8 mouse cellular contexts compared by ENCODE assay signal in the genomic region with DNA sequence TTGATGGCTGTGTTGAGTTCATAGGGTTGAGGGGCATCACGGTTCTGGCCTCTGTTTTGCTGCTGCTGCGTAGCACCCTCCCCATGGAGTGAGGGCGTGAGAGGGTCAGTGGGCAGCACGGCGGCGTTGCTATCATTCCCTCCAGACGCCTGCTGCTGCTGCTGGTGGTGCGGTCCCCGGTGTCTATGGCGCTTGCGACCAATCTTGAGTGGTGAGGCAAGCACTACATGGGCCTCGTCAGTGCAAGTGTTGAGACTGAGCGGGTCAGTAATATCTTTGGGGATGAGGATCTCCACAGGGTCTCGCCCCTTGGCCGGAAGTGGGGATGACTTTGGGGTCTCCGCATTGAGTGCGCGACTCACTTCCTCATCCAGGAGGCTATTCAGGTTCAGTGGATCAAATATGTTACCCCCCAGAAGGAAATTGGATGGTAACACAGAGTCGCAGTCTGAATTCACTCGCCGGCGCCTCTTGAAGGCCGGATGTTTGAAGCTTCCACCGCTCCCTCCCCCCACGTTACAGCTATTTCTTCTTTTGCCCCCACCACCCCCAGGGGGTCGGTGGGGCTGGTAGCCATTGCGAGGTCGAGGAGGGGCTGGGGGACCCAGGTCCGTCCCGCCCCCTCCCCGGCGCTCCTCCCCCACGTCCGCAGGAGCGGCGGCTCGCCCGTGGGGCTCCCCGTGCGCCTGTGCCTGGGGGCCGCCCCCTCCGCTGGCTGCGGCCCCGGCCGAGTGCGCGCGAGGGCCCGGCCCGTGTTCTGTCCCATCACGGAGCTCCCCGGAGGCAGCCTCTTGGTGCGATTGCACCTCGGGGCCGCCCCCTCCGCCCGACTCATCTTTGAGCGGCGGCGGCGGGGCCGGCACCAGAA. TPM values are rescaled to one million over a fixed set of nuclear protein-coding genes. Genes with fewer than 3 reads are reported as not detected.
A peak's percentile ranks its signal among the peaks of the same experiment; 100 is the strongest.
DNase-seq lines count a peak whose midpoint lies in the region; ATAC-seq and TF ChIP-seq lines count a peak whose summit lies in the region.

No protein-coding gene starts in this region.

- peak overlapping the region; percentile 93 for H3K4me3 ChIP-seq in lung, adult 2 months (replicated peaks; ENCODE audit: extremely low read depth, low read depth, low read length)
- peak overlapping the region; percentile 96 for H3K4me3 ChIP-seq in forebrain, embryonic 10.5 days
- H3K4me3 ChIP-seq in hindbrain, embryonic 14.5 days (replicated peaks; ENCODE audit: low read length), result peak overlapping the region; percentile 71
- peak overlapping the region; percentile 92 for H3K4me3 ChIP-seq in liver, embryonic 11.5 days (ENCODE audit: low read depth, low read length)

- H3K9me3 ChIP-seq in forebrain, embryonic 10.5 days, result peaks cover 6% of the 10 kb centered on the region
- H3K9me3 ChIP-seq in hindbrain, embryonic 14.5 days (ENCODE audit: control insufficient read depth, low read length), result no peaks in the 10 kb centered on the region
- H3K9me3 ChIP-seq in liver, embryonic 11.5 days (ENCODE audit: control insufficient read depth, low read length), result no peaks in the 10 kb centered on the region

- H3K27me3 ChIP-seq in forebrain, embryonic 10.5 days (ENCODE audit: poor library complexity, severe bottlenecking), result peaks cover 15% of the 10 kb centered on the region
- no peaks in the 10 kb centered on the region for H3K27me3 ChIP-seq in hindbrain, embryonic 14.5 days (ENCODE audit: control insufficient read depth, insufficient read depth, low read length)
- H3K27me3 ChIP-seq in liver, embryonic 11.5 days (replicated peaks; ENCODE audit: control insufficient read depth, insufficient read depth, low read length), result no peaks in the 10 kb centered on the region

- DNase-seq in lung, adult 2 months, result peak; percentile 37
- no peak for DNase-seq in lung, postnatal 14 days
- DNase-seq in ZHBTc4 (ENCODE audit: low read depth, low spot score), result peak; percentile 60
- DNase-seq in forebrain, embryonic 10.5 days (ENCODE audit: extremely low spot score, low spot score), result peak; percentile 40
- peak; percentile 33 for DNase-seq in hindbrain, embryonic 14.5 days (ENCODE audit: low spot score)
- DNase-seq in liver, embryonic 11.5 days (ENCODE audit: low spot score), result peak; percentile 52
- DNase-seq in natural killer cell, adult 2 months (ENCODE audit: low spot score in 2 of 2), result peak; percentile 21 to 45

- H3K4me2 ChIP-seq in hindbrain, embryonic 14.5 days (replicated peaks), result peak overlapping the region; percentile 81
- peak overlapping the region; percentile 98 for H3K4me2 ChIP-seq in liver, embryonic 11.5 days

- peak overlapping the region; percentile 98 for H3K27ac ChIP-seq in forebrain, embryonic 10.5 days
- peak overlapping the region; percentile 97 for H3K27ac ChIP-seq in hindbrain, embryonic 14.5 days
- peak overlapping the region; percentile 99 for H3K27ac ChIP-seq in liver, embryonic 11.5 days (ENCODE audit: low read depth, low read length)

- peak overlapping the region; percentile 86 for H3K9ac ChIP-seq in hindbrain, embryonic 14.5 days
- peak overlapping the region; percentile 97 for H3K9ac ChIP-seq in liver, embryonic 11.5 days (ENCODE audit: low read depth, low read length)

- no peak for TF ChIP-seq POLR2A in lung, adult 2 months (IDR thresholded peaks at IDR 0.05; ENCODE audit: borderline replicate concordance, extremely low read depth, low read depth, low read length)

- 2% methylated on average over 61 of the region's 62 CpGs for WGBS in lung, adult 2 months
- 9% methylated on average over 57 of the region's 62 CpGs for WGBS in forebrain, embryonic 10.5 days
- 3% methylated on average over 62 of the region's 62 CpGs for WGBS in hindbrain, embryonic 14.5 days
- 2% methylated on average over 59 of the region's 62 CpGs for WGBS in liver, embryonic 11.5 days

- 0 out of 2 replicates have a peak, but pooled peaks have one; percentile 2 for ATAC-seq in hindbrain, embryonic 14.5 days (ENCODE audit: low FRiP score)
- ATAC-seq in liver, embryonic 11.5 days (replicated peaks; ENCODE audit: low FRiP score), result peak; percentile 13; the same call in 1 of the 2 replicates
- ATAC-seq in monocyte, adult 5-6 weeks (replicated peaks; ENCODE audit: insufficient number of reproducible peaks, low FRiP score, low TSS enrichment, poor library complexity, severe bottlenecking), result no peak

- peaks cover 49% of the 10 kb centered on the region for H3K36me3 ChIP-seq in forebrain, embryonic 10.5 days (replicated peaks)
- H3K36me3 ChIP-seq in hindbrain, embryonic 14.5 days (replicated peaks; ENCODE audit: control insufficient read depth, insufficient read depth), result peaks cover 40% of the 10 kb centered on the region
- peaks cover 28% of the 10 kb centered on the region for H3K36me3 ChIP-seq in liver, embryonic 11.5 days (ENCODE audit: control insufficient read depth, insufficient read depth, low read length)

- no peak for TF ChIP-seq CTCF in lung, adult 2 months (IDR thresholded peaks at IDR 0.05; ENCODE audit: insufficient read depth, low read length)

- peaks cover 21% of the 10 kb centered on the region for H3K4me1 ChIP-seq in lung, adult 2 months (ENCODE audit: control insufficient read depth, insufficient read depth, low read length)
- H3K4me1 ChIP-seq in forebrain, embryonic 10.5 days, result peaks cover 55% of the 10 kb centered on the region
- H3K4me1 ChIP-seq in hindbrain, embryonic 14.5 days (replicated peaks; ENCODE audit: control insufficient read depth, insufficient read depth, low read length), result peaks cover 26% of the 10 kb centered on the region
- peaks cover 25% of the 10 kb centered on the region for H3K4me1 ChIP-seq in liver, embryonic 11.5 days (replicated peaks; ENCODE audit: control insufficient read depth, insufficient read depth, low read length)

RNA-seq across cellular contexts. Expression of a gene that starts 2.1 kb away (rescaled TPM):
- 43.3 and 44.2 TPM in 2 replicates for polyA plus RNA-seq in lung, adult 2 months (2012; rRNA removed)
- 10.0 and 11.5 TPM in 2 replicates for polyA plus RNA-seq in forebrain, embryonic 10.5 days (2016; fragmentation: Nextera tagmentation; extraction: Ambion mirVana)
- polyA plus RNA-seq in hindbrain, embryonic 14.5 days (2014; fragmentation: Nextera tagmentation; extraction: Ambion mirVana), result 11.0 and 11.7 TPM in 2 replicates
- polyA plus RNA-seq in liver, embryonic 11.5 days (2014; fragmentation: Nextera tagmentation; extraction: Ambion mirVana), result 9.3 and 11.1 TPM in 2 replicates
- 20.7 to 27.6 TPM (median 21.5 TPM) in 3 replicates for total RNA-seq in monocyte, adult 5-6 weeks (2017)

RNA-seq across cellular contexts. Expression of a gene that starts 2.2 kb away (rescaled TPM):
- 0.49 and 0.60 TPM in 2 replicates for polyA plus RNA-seq in lung, adult 2 months (2012; rRNA removed)
- polyA plus RNA-seq in forebrain, embryonic 10.5 days (2016; fragmentation: Nextera tagmentation; extraction: Ambion mirVana), result 12.9 and 14.8 TPM in 2 replicates
- polyA plus RNA-seq in hindbrain, embryonic 14.5 days (2014; fragmentation: Nextera tagmentation; extraction: Ambion mirVana), result 7.9 and 8.3 TPM in 2 replicates
- polyA plus RNA-seq in liver, embryonic 11.5 days (2014; fragmentation: Nextera tagmentation; extraction: Ambion mirVana), result 10.2 and 13.1 TPM in 2 replicates
- 5.5 to 18.4 TPM (median 12.3 TPM) in 3 replicates for total RNA-seq in monocyte, adult 5-6 weeks (2017)

RNA-seq across cellular contexts. Expression of a gene that starts 6.7 kb away (rescaled TPM):
- polyA plus RNA-seq in lung, adult 2 months (2012; rRNA removed), result 32.7 and 46.7 TPM in 2 replicates
- 47.5 and 49.2 TPM in 2 replicates for polyA plus RNA-seq in forebrain, embryonic 10.5 days (2016; fragmentation: Nextera tagmentation; extraction: Ambion mirVana)
- 51.1 and 58.7 TPM in 2 replicates for polyA plus RNA-seq in hindbrain, embryonic 14.5 days (2014; fragmentation: Nextera tagmentation; extraction: Ambion mirVana)
- 49.4 and 55.0 TPM in 2 replicates for polyA plus RNA-seq in liver, embryonic 11.5 days (2014; fragmentation: Nextera tagmentation; extraction: Ambion mirVana)
- total RNA-seq in monocyte, adult 5-6 weeks (2017), result 8.7 to 10.8 TPM (median 9.5 TPM) in 3 replicates

RNA-seq across cellular contexts. Expression of a gene that starts 39.9 kb away (rescaled TPM):
- polyA plus RNA-seq in lung, adult 2 months (2012; rRNA removed), result 103 and 110 TPM in 2 replicates
- 71.0 and 72.0 TPM in 2 replicates for polyA plus RNA-seq in forebrain, embryonic 10.5 days (2016; fragmentation: Nextera tagmentation; extraction: Ambion mirVana)
- 67.6 and 72.8 TPM in 2 replicates for polyA plus RNA-seq in hindbrain, embryonic 14.5 days (2014; fragmentation: Nextera tagmentation; extraction: Ambion mirVana)
- 129 and 134 TPM in 2 replicates for polyA plus RNA-seq in liver, embryonic 11.5 days (2014; fragmentation: Nextera tagmentation; extraction: Ambion mirVana)
- total RNA-seq in monocyte, adult 5-6 weeks (2017), result 65.2 to 107 TPM (median 70.0 TPM) in 3 replicates

RNA-seq across cellular contexts. Expression of a gene that starts 44.0 kb away (rescaled TPM):
- polyA plus RNA-seq in lung, adult 2 months (2012; rRNA removed), result 2.3 and 2.4 TPM in 2 replicates
- polyA plus RNA-seq in forebrain, embryonic 10.5 days (2016; fragmentation: Nextera tagmentation; extraction: Ambion mirVana), result 2.9 and 5.1 TPM in 2 replicates
- polyA plus RNA-seq in hindbrain, embryonic 14.5 days (2014; fragmentation: Nextera tagmentation; extraction: Ambion mirVana), result 14.2 and 18.8 TPM in 2 replicates
- polyA plus RNA-seq in liver, embryonic 11.5 days (2014; fragmentation: Nextera tagmentation; extraction: Ambion mirVana), result 0.39 and 0.43 TPM in 2 replicates
- 0.19 to 1.2 TPM (median 0.43 TPM) in 3 replicates for total RNA-seq in monocyte, adult 5-6 weeks (2017)
